Mouse (Mus musculus): ENCODE measurements around the gene Riox1. TPM values are rescaled to one million over a fixed set of nuclear protein-coding genes. Genes with fewer than 3 reads are reported as not detected.

Riox1 gene
- polyA plus RNA-seq, 1 experiment, result 27.4 TPM

DNA sequence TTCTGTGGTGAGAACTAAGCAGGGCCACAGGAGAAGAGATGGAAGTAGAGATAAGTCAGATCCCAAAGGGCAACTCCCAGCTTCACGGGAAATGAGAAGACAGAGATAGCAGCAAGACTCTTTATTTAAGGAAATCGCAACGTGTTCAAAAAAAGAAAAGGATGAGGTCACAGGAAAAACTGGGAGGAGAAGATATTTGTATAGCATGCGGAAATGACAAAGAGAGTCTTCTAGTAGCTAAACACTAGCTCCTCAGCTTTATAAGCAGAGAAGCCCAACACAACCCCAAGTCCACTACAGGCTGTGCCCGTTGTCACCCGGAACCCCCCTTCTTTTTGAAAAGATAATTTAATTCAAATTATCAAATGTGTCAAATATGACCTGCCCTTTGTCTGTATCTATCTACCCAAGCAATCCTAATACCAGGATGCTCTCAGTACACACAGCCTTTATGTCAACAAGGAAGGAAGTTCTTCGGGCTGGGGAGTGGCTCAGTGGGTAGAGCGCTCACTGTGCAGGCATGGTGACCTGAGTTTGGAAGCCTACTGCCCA is 3.1 kb upstream of the Riox1 start:
- peaks cover 53% of the 10 kb centered on the region for H3K4me1 ChIP-seq
- peaks cover 9% of the 10 kb centered on the region for H3K36me3 ChIP-seq (replicated peaks; ENCODE audit: low read length)
- TF ChIP-seq FLI1 (IDR thresholded peaks at IDR 0.05; ENCODE audit: low read length) (no peak), GATA1 (IDR thresholded peaks at IDR 0.05; ENCODE audit: borderline replicate concordance, low read length) (no peak)
- H3K9me3 ChIP-seq, result no peaks in the 10 kb centered on the region
- peak overlapping the region; percentile 82 for H3K4me3 ChIP-seq (replicated peaks)
- no peaks in the 10 kb centered on the region for H3K27me3 ChIP-seq (replicated peaks)

DNA sequence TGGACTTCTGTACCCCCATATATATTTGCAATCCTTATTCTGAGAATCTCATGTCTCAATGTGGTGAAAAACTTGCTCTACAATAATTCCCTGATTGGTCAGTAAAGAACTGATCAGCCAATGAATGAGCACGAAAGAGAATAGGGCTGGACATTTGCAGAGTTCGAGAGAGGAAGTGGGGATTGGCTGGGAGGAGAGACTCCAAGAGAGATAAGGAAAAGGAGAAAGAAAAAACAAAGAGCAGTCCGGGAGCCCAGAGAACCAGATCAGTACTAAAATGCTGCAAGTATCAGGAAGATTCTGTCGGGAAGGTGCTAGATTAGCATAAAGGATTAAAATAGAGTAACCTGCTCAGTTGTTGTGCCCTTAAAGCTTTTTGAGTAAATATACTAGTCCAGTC is 1.4 kb upstream of the Riox1 start:
- Histone ChIP-seq H3K4me1 (peaks cover 64% of the 10 kb centered on the region), H3K4me3 (replicated peaks) (peak overlapping the region; percentile 99)
- TF ChIP-seq FLI1 (IDR thresholded peaks at IDR 0.05; ENCODE audit: low read length) (no peak), GATA1 (IDR thresholded peaks at IDR 0.05; ENCODE audit: borderline replicate concordance, low read length) (no peak)

DNA sequence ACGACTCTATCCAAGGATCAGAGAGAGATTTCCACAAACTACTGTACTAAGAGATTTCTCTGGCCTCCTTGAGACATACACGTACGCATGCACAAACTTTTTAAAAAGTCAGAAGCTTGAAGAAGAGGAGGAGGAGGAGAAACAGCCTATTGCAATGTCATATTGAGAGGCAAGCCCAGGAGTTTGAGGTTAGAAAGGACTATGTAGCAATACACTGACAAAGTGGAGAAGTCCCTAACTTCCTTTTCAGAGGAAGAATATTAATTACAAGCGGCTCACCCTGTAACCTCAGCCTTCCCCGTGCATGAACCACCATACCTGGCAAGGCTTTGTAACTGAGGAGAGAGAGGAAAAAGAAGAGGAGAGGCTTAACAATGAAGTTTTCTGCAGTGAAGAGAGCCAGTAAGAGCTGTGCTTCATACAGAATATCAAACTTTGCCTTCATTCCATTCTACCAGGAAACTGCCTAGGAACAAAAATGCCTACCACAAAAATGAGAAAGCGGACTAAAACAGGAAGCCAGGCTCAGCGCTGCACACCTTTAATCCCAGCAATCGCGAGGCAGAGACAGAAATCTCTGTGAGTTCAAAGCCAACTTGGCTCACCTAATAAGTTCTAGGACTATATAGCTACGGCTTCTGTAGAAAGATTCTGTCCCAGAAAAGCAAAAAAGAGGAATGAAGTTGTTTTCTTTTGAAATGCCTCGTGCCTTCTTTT is 474 bp upstream of the Riox1 start:
- TF ChIP-seq FLI1 (IDR thresholded peaks at IDR 0.05; ENCODE audit: low read length) (no peak), GATA1 (IDR thresholded peaks at IDR 0.05; ENCODE audit: borderline replicate concordance, low read length) (no peak)
- H3K36me3 ChIP-seq (replicated peaks; ENCODE audit: low read length), result peaks cover 24% of the 10 kb centered on the region
- H3K4me3 ChIP-seq (replicated peaks), result peak overlapping the region; percentile 99
- H3K4me1 ChIP-seq, result peaks cover 64% of the 10 kb centered on the region
- no peaks in the 10 kb centered on the region for H3K9me3 ChIP-seq
- H3K27me3 ChIP-seq (replicated peaks), result no peaks in the 10 kb centered on the region

More for the DNA sequence above, 1.4 kb upstream of the Riox1 start:
- H3K27me3 ChIP-seq (replicated peaks), result no peaks in the 10 kb centered on the region
- H3K36me3 ChIP-seq (replicated peaks; ENCODE audit: low read length), result peaks cover 24% of the 10 kb centered on the region
- H3K9me3 ChIP-seq, result no peaks in the 10 kb centered on the region

- Histone ChIP-seq H3K4me3 (replicated peaks) (peak overlapping the region; percentile 99), H3K9me3 (no peaks in the 10 kb centered on the region), H3K27me3 (replicated peaks) (no peaks in the 10 kb centered on the region), H3K36me3 (replicated peaks; ENCODE audit: low read length) (peaks cover 35% of the 10 kb centered on the region), H3K4me1 (peaks cover 72% of the 10 kb centered on the region)
- no peak for TF ChIP-seq FLI1 (IDR thresholded peaks at IDR 0.05; ENCODE audit: low read length)
- TF ChIP-seq GATA1 (IDR thresholded peaks at IDR 0.05; ENCODE audit: borderline replicate concordance, low read length), result no peak
Observed at GRCm38 (mm10) chr12:83950840-83951701, 663 bp downstream of the Riox1 start.

DNA sequence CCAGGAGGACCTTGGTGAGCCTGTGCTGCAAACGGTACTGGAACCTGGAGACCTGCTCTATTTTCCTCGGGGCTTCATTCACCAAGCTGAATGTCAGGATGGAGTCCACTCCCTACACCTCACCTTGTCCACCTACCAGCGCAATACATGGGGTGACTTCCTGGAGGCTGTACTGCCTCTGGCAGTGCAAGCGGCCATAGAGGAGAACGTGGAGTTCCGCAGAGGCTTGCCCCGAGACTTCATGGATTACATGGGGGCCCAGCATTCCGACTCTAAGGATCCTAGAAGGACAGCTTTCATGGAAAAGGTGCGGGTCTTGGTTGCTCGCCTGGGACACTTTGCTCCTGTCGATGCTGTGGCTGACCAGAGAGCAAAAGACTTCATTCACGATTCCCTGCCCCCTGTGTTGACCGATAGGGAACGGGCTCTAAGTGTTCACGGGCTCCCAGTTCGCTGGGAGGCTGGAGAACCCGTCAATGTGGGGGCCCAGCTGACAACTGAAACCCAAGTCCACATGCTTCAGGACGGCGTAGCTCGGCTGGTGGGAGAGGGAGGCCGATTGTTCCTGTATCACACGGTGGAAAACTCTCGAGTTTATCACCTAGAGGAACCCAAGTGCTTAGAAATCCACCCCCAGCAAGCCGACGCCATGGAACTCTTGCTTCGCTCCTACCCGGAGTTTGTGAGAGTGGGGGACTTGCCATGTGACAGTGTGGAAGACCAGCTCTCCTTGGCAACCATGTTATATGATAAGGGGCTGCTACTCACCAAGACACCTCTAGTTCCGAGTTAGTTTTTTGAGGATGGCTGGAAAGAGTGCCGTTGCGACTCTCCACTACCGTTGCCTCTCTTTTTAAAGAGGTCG is 1.5 kb downstream of the Riox1 start:
- Histone ChIP-seq H3K4me1 (peaks cover 66% of the 10 kb centered on the region), H3K27me3 (replicated peaks) (no peaks in the 10 kb centered on the region), H3K36me3 (replicated peaks; ENCODE audit: low read length) (peaks cover 42% of the 10 kb centered on the region), H3K4me3 (replicated peaks) (peak overlapping the region; percentile 99), H3K9me3 (no peaks in the 10 kb centered on the region)
- TF ChIP-seq FLI1 (IDR thresholded peaks at IDR 0.05; ENCODE audit: low read length) (no peak), GATA1 (IDR thresholded peaks at IDR 0.05; ENCODE audit: borderline replicate concordance, low read length) (no peak)

- no peaks in the 10 kb centered on the region for H3K27me3 ChIP-seq (replicated peaks)
- peaks cover 13% of the 10 kb centered on the region for H3K4me1 ChIP-seq
- H3K9me3 ChIP-seq, result no peaks in the 10 kb centered on the region
- peaks cover 32% of the 10 kb centered on the region for H3K36me3 ChIP-seq (replicated peaks; ENCODE audit: low read length)
- no peak for TF ChIP-seq GATA1 (IDR thresholded peaks at IDR 0.05; ENCODE audit: borderline replicate concordance, low read length)
- TF ChIP-seq FLI1 (IDR thresholded peaks at IDR 0.05; ENCODE audit: low read length), result no peak
- no peak overlapping the region for H3K4me3 ChIP-seq (replicated peaks)
Observed at GRCm38 (mm10) chr12:83958278-83958677, 7.9 kb downstream of the Riox1 start.

GRCm38 (mm10) chr12:83965235-83965634 is 14.8 kb downstream of the Riox1 start:
- H3K4me1 ChIP-seq, result no peaks in the 10 kb centered on the region; the same call in 1 of the 2 replicates
- peaks cover 10% of the 10 kb centered on the region for H3K9me3 ChIP-seq
- H3K27me3 ChIP-seq (replicated peaks), result peaks cover 6% of the 10 kb centered on the region
- H3K36me3 ChIP-seq (replicated peaks; ENCODE audit: low read length), result no peaks in the 10 kb centered on the region
- no peak overlapping the region for H3K4me3 ChIP-seq (replicated peaks)
- TF ChIP-seq GATA1 (IDR thresholded peaks at IDR 0.05; ENCODE audit: borderline replicate concordance, low read length), result no peak

GRCm38 (mm10) chr12:83972117-83972516 is 21.7 kb downstream of the Riox1 start:
- TF ChIP-seq FLI1 (IDR thresholded peaks at IDR 0.05; ENCODE audit: low read length), result no peak
- no peak for TF ChIP-seq GATA1 (IDR thresholded peaks at IDR 0.05; ENCODE audit: borderline replicate concordance, low read length)
- H3K27me3 ChIP-seq (replicated peaks), result peaks cover 14% of the 10 kb centered on the region
- H3K9me3 ChIP-seq, result peaks cover 10% of the 10 kb centered on the region
- H3K4me1 ChIP-seq, result peaks cover 3% of the 10 kb centered on the region
- no peaks in the 10 kb centered on the region for H3K36me3 ChIP-seq (replicated peaks; ENCODE audit: low read length)
- no peak overlapping the region for H3K4me3 ChIP-seq (replicated peaks)

DNA sequence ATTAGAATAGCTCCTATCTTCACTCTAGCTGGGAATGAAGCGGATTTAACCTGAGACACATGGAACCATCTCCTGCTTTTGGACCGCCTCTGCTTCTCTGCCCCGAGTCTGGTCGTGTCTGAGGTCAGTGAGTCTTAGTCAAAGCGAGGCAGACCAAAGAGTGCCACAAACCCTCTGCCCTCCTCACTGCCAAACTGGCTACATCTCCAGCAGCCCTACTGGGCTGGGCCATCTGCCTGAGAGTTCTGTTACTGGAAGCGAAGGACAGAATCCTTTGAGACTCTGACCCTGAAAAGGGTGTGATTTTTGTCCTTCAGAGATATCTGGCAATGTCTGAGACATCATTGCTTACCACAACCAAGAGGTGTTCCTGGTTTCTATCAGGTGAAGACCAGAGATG is 28.5 kb downstream of the Riox1 start:
- peaks cover 7% of the 10 kb centered on the region for H3K4me1 ChIP-seq
- H3K36me3 ChIP-seq (replicated peaks; ENCODE audit: low read length), result no peaks in the 10 kb centered on the region
- no peak overlapping the region for H3K4me3 ChIP-seq (replicated peaks)
- H3K9me3 ChIP-seq, result peaks cover 38% of the 10 kb centered on the region
- peaks cover 35% of the 10 kb centered on the region for H3K27me3 ChIP-seq (replicated peaks)
- TF ChIP-seq FLI1 (IDR thresholded peaks at IDR 0.05; ENCODE audit: low read length), result no peak
- no peak for TF ChIP-seq GATA1 (IDR thresholded peaks at IDR 0.05; ENCODE audit: borderline replicate concordance, low read length)
